Mouse (Mus musculus) olfactory bulb, adult 2 months (tissue): ENCODE measurements around the gene Tesk1. TPM values are rescaled to one million over a fixed set of nuclear protein-coding genes. Genes with fewer than 3 reads are reported as not detected.

ENCODE experiments used
- H3K27ac ChIP-seq: fragments of 200-500 bp; 2 replicates; pipeline ENCODE4 v1.5.1; 2012; ENCODE audit warnings: low read depth, low read length; ENCODE audit not compliant: insufficient read depth
- H3K4me1 ChIP-seq: fragments of 200-500 bp; 2 replicates; pipeline ENCODE4 v1.6.1; 2012; ENCODE audit warnings: low read length; ENCODE audit not compliant: control insufficient read depth, insufficient read depth
- H3K4me3 ChIP-seq: fragments of 200-500 bp; 2 replicates; pipeline ENCODE4 v1.5.1; 2012; ENCODE audit warnings: mild to moderate bottlenecking, low read depth, low read length, moderate library complexity; ENCODE audit not compliant: insufficient read depth
- CTCF ChIP-seq: fragments of 200-500 bp; IDR thresholded peaks from 2 replicates; pipeline ENCODE4 v1.5.1; 2012; ENCODE audit warnings: low read depth, mild to moderate bottlenecking, low read length, moderate library complexity; ENCODE audit not compliant: insufficient read depth
- POLR2A ChIP-seq: fragments of 200-500 bp; IDR thresholded peaks from 2 replicates; pipeline ENCODE4 v1.6.1; 2012; ENCODE audit warnings: mild to moderate bottlenecking, low read depth, low read length, moderate library complexity; ENCODE audit not compliant: insufficient read depth
- WGBS: fragments of 180-500 bp; shearing (Covaris S2); methylation state at CpG from one replicate; pipeline ENCODE4 v1.1.7; 2018; 5-methylcytosine and 5-hydroxymethylcytosine counted together
- polyA plus RNA-seq: library from polyadenylated mRNA; stranded (reverse); fragments of >200 nt; gene quantifications from 2 replicates; pipeline ENCODE4 v1.2.4, GENCODE M21; 2012; ENCODE audit warnings: low replicate concordance; ENCODE audit not compliant: missing spikeins, insufficient read depth, insufficient read length

The Tesk1 gene
- polyA plus RNA-seq, 1 experiment, result not detected

- 32% methylated on average over 8 of the region's 8 CpGs for WGBS
- Histone ChIP-seq H3K27ac (no peak overlapping the region), H3K4me1 (peaks cover 24% of the 10 kb centered on the region), H3K4me3 (no peak overlapping the region)
- no peak for TF ChIP-seq POLR2A
- no peak for TF ChIP-seq CTCF
Measured at GRCm38 (mm10) chr4:43457124-43457523, 15.4 kb downstream of the Tesk1 start.

GRCm38 (mm10) chr4:43463102-43463501, 21.4 kb downstream of the Tesk1 start:
- Histone ChIP-seq H3K27ac (no peak overlapping the region), H3K4me3 (no peak overlapping the region), H3K4me1 (0 out of 2 replicates have a peak, but pooled peaks cover 3% of the 10 kb centered on the region)
- 92% methylated on average over 5 of the region's 5 CpGs for WGBS
- TF ChIP-seq CTCF (no peak), POLR2A (no peak)

GRCm38 (mm10) chr4:43465935-43466334, 24.2 kb downstream of the Tesk1 start:
- Histone ChIP-seq H3K27ac (no peak overlapping the region), H3K4me1 (0 out of 2 replicates have a peak, but pooled peaks cover 3% of the 10 kb centered on the region), H3K4me3 (no peak overlapping the region)
- 83% methylated on average over 6 of the region's 6 CpGs for WGBS
- TF ChIP-seq CTCF (no peak), POLR2A (no peak)

- H3K4me3 ChIP-seq, result no peak overlapping the region
- H3K4me1 ChIP-seq, result 0 out of 2 replicates have a peak, but pooled peaks cover 3% of the 10 kb centered on the region
- TF ChIP-seq CTCF (no peak), POLR2A (no peak)
- no peak overlapping the region for H3K27ac ChIP-seq
- 92% methylated on average over 7 of the region's 7 CpGs for WGBS
Measured at GRCm38 (mm10) chr4:43466872-43467271, 25.1 kb downstream of the Tesk1 start.

GRCm38 (mm10) chr4:43470301-43470700, 28.6 kb downstream of the Tesk1 start:
- Histone ChIP-seq H3K4me3 (no peak overlapping the region), H3K4me1 (0 out of 2 replicates have a peak, but pooled peaks cover 3% of the 10 kb centered on the region), H3K27ac (no peak overlapping the region)
- 93% methylated on average over 10 of the region's 10 CpGs for WGBS
- TF ChIP-seq CTCF (no peak), POLR2A (no peak)

GRCm38 (mm10) chr4:43473636-43474035, 31.9 kb downstream of the Tesk1 start:
- Histone ChIP-seq H3K4me3 (no peak overlapping the region), H3K4me1 (0 out of 2 replicates have a peak, but pooled peaks cover 4% of the 10 kb centered on the region), H3K27ac (no peak overlapping the region)
- 50% methylated on average over 1 of the region's 1 CpGs for WGBS
- TF ChIP-seq POLR2A, result no peak
- TF ChIP-seq CTCF, result no peak

GRCm38 (mm10) chr4:43476604-43477003, 34.9 kb downstream of the Tesk1 start:
- TF ChIP-seq CTCF, result no peak
- no peak for TF ChIP-seq POLR2A
- no peak overlapping the region for H3K4me3 ChIP-seq
- H3K4me1 ChIP-seq, result 0 out of 2 replicates have a peak, but pooled peaks cover 6% of the 10 kb centered on the region
- H3K27ac ChIP-seq, result no peak overlapping the region
- 92% methylated on average over 6 of the region's 6 CpGs for WGBS

GRCm38 (mm10) chr4:43477857-43478533, 36.3 kb downstream of the Tesk1 start:
- Histone ChIP-seq H3K4me1 (0 out of 2 replicates have a peak, but pooled peaks cover 6% of the 10 kb centered on the region), H3K4me3 (peak overlapping the region; percentile 28), H3K27ac (no peak overlapping the region)
- TF ChIP-seq CTCF (0 out of 2 replicates have a peak, but pooled peaks have one; percentile 19), POLR2A (no peak)
- 21% methylated on average over 11 of the region's 11 CpGs for WGBS

GRCm38 (mm10) chr4:43478534-43478858, 36.8 kb downstream of the Tesk1 start:
- Histone ChIP-seq H3K4me1 (0 out of 2 replicates have a peak, but pooled peaks cover 6% of the 10 kb centered on the region), H3K27ac (no peak overlapping the region), H3K4me3 (peak overlapping the region; percentile 28)
- WGBS, result 50% methylated on average over 8 of the region's 8 CpGs
- TF ChIP-seq POLR2A (no peak), CTCF (no peak)
